Mouse (Mus musculus) stomach, postnatal 0 days (tissue): ENCODE results near the gene Wdr27.

Experiments used
- CTCF ChIP-seq: IDR thresholded peaks from 2 replicates; pipeline ENCODE4 v1.5.1; 2016; ENCODE audit warnings: antibody characterized with exemption, low read depth, mild to moderate bottlenecking, moderate library complexity
- EP300 ChIP-seq: optimal IDR thresholded peaks from 2 replicates; pipeline ENCODE3; 2016; ENCODE audit warnings: antibody characterized with exemption

- no peak for TF ChIP-seq CTCF
- TF ChIP-seq EP300, result no peak
Observed at GRCm38 (mm10) chr17:14959979-14960378, 17.0 kb upstream of the Wdr27 start.
